Mouse (Mus musculus) left cerebral cortex, postnatal 10 days (tissue): ENCODE data around the gene Ywhab. TPM values are rescaled to one million over a fixed set of nuclear protein-coding genes. Genes with fewer than 3 reads are reported as not detected.

Experiments
- DNase-seq, 2 experiments: peaks; one replicate each; pipeline ENCODE4 v3.0.0; 2021 to 2022; ENCODE audit warnings: low spot score in 2 of 2, mixed read lengths in 1 of 2; ENCODE audit errors: extremely low spot score in 1 of 2
- intact Hi-C: fragments of 180-260 bp; cut with DNase I; formaldehyde crosslinking; loops from one replicate; pipeline ENCODE4 v1.15.1; 2025
- total RNA-seq, 2 experiments: library from RNA; stranded (reverse); gene quantifications; 2 replicates each; pipeline ENCODE4 v1.2.3; 2021

Gene Ywhab
- total RNA-seq, 2 experiments from 2014 or later, result 570 to 572 TPM

DNA sequence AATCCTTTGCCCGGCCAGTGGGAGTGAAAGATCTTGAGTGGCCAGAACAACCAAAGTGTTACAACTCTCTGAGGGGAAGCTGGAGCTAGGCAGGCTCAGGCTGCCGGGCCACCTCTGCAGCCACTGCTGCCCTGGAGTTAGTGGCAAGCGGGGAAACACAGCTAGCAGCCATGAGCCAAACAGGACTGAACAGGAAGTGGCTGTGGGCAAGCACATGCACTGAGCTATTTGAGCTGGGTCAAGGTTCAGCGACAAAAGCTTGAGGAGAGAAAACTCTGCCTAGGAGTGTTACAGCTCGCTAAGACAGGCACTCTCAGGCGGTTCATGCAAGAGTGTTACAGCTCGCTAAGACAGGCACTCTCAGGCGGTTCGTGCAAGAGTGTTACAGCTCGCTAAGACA lies 12.2 kb downstream of the Ywhab start:
- intact Hi-C loops, result no loop called here
- no peak for DNase-seq

DNA sequence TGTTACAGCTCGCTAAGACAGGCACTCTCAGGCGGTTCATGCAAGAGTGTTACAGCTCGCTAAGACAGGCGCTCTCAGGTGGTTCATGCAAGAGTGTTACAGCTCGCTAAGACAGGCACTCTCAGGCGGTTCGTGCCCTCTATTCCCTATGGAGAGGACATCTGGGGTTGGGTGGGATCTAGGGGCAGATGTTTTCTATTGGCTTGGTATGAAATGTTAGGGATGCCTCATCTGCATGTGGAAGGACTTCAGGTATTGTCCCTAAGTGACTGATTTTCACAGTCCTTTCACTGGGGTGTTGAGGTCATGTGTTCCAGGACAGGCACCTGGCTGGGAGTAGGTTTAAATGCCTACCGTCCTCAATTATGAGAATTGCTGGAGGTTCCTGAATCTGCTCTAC lies 12.8 kb downstream of the Ywhab start:
- no peak for DNase-seq
- intact Hi-C loops, result no loop called here

GRCm38 (mm10) chr2:164007987-164008545 lies 13.3 kb downstream of the Ywhab start:
- DNase-seq, result no peak
- intact Hi-C loops, result no loop called here

GRCm38 (mm10) chr2:164009227-164009626 lies 14.5 kb downstream of the Ywhab start:
- intact Hi-C loops, result no loop called here
- DNase-seq, result peak in 1 of 2 experiments; percentile 12

- intact Hi-C loops, result no loop called here
- DNase-seq, result peak in 1 of 2 experiments; percentile 7
Measured at GRCm38 (mm10) chr2:164010496-164010895, 15.7 kb downstream of the Ywhab start.

- DNase-seq, result no peak
- intact Hi-C loops, result no loop called here
Measured at GRCm38 (mm10) chr2:164010944-164011343, 16.2 kb downstream of the Ywhab start.

- no peak for DNase-seq
- intact Hi-C loops, result no loop called here
Measured at GRCm38 (mm10) chr2:164015304-164015703, 20.5 kb downstream of the Ywhab start.

DNA sequence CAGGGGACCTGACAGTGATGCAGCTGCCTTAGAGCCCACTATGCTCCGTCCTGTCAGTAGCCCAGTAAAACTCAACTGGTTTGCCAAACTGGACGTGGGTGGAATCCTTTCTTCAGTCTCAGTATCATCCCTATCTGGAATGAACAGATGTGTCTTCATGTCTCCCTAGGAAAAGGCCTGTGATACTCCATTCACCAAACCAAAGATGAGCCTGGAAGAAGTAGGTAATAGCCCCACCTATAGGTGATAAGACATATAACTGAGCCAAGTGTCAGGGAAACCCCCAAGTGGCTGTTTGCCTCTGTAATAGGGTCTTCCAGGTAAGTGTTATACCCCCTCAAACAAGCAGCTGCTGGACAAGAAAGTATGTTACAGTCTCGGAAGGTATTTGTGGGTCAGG lies 24.1 kb downstream of the Ywhab start:
- intact Hi-C loops, result no loop called here
- DNase-seq, result no peak

DNA sequence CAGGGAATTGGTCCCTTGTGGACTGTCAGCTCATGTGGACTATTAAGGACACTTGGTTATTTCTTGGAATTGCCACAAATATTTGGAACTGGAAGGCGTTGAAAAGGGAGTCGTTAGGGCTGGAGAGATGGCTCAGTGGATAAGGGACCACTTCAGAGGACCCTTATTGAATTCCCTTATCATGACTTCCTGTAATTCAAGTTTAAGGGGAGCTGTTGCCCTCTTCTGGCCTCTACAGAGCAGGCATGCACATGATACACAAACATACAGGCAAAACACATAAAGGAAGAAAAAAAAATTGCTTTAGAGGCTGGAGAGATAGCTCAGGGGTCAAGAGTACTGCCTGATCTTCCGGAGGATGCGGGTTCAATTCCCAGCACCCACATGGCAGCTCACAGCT lies 25.2 kb downstream of the Ywhab start:
- intact Hi-C loops, result no loop called here

GRCm38 (mm10) chr2:164022104-164022503 lies 27.3 kb downstream of the Ywhab start:
- no peak for DNase-seq
- intact Hi-C loops, result no loop called here

More for the DNA sequence above, 25.2 kb downstream of the Ywhab start:
- DNase-seq, result peak in 1 of 2 experiments; percentile 7

DNA sequence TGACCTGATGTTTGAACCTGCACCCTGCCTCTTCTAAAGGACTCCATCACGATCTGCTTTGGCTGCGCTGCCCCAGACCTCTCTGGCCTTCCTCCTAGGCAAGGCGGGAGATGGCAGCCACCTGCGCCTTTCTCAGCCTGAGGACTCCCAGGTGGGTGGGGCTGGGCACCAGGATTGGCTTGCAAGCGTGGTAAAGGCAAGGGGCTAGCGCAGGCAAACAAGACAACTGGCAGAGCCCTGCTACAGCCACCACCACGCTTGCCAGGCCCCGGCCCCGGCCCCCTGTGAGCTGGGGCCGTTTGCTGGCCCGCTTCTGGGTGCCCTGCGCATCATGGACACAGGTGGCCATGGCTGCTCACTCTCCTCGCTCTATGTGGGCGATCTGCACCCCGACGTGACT lies 30.4 kb downstream of the Ywhab start, which contains the start of gene Pabpc1l:
Gene Pabpc1l, plus strand, starts transcription at position 301 of the 400 bp plus-strand sequence.
- no peak for DNase-seq
- intact Hi-C loops, result no loop called here

DNA sequence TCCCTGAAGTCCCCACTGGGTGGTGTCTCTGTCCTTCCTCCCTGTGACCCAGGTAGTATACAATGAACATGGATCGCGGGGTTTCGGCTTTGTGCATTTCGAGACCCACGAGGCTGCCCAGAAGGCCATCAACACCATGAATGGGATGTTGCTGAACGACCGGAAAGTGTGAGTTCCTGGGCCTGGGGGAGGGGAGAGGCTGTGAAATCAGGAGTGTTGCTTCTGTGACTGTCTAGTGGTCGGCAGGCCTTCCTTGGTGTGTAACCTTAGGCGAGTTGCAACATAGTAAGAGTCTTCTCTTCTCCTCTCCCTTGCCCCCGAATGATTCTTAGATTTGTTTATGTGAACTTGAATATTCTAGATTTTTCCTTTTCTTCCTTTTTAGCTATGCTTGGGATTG lies 36.4 kb downstream of the Ywhab start:
- no peak for DNase-seq
- intact Hi-C loops, result no loop called here

DNA sequence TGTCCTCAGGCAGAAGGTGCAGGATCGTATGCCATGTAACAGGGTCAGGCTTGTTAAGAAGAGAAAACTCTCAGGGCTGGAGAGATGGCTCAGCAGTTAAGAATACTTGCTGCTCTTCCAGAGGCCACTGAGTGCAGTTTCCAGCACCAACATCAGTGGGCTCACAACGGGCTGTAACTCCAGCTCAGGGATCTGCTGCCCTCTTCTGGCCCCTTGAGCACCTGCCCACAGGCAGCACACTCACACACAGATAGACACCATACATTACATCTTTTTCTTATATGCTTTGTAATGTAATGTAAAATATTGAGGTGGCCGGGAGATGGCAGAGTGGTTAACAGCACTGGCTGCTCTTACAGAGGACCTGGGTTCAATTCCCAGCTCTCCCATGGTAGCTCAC lies 38.2 kb downstream of the Ywhab start:
- intact Hi-C loops, result no loop called here
- DNase-seq, result no peak

DNA sequence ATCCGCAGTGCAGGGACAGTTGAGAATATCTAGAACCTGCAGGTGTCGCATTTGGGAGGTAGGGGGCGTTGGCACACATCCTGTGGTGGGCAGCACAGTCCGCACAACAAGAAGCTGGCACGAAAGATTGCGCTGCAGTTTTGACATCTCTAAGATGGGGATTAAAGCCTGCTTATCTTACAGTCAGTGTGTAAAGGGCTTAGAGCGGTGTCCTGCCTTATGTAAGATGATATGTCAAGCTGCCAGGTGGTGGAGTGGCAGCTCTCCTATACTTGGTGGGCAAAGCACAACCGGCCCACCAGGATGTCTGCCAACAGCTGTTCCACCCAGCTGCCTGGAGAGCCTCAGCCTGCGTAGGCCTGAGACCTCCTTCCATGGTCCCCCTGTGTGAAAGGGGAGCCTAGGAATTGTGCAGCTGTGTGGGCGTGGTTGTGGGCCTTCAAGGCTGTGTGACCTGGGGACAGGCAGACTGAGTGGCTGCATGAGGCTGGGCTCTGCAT lies 41.8 kb downstream of the Ywhab start:
- intact Hi-C loops, result no loop called here
- no peak for DNase-seq

DNA sequence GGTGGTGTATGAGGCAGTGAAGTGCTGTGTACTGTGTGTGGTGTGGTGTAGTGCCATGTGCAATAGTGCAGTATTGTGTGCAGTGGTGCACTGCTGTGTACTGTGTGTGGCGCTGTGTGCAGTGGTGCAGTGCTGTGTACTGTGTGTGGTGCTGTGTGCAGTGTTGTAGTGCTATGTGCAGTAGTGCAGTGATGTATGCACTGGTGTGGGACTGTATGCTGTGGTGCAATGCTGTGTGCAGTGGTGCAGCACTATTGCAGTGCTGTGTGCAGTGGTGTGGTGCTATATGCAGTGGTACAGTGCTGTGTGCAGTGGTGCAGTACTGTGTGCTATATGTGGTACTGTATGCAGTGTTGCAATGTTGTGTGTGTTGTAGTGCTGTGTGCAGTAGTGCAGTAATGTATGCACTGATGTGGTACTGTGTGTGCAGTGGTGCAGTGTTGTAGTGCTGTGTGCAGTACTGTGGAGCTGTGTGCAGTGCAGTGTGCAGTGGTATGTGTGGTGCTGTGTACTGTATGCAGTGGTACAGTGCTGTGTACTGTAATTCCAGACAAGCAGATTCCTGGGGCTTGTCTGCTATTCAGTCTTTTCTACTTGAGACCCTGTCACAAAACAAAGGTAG lies 43.8 kb downstream of the Ywhab start:
- intact Hi-C loops, result no loop called here
- DNase-seq, result no peak

- intact Hi-C loops, result no loop called here
- no peak for DNase-seq
Measured at GRCm38 (mm10) chr2:164040949-164041348, 46.2 kb downstream of the Ywhab start.

DNA sequence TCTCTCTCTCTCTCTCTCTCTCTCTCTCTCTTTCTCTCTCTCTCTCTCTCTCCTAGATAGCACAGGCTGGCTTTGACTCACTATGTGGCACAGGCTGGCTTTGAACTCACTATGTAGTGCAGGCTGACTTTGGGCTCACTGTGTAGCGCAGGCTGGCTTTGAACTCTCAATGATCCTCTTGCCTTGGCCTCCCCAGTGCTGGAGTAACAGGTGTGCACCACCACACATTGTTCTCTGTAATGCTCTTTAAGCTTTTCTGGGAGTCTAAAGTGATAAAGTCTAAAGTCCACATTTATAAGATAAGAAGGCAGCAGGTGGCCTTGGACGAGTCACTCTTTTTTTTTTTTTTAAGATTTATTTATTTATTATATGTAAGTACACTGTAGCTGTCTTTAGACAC lies 46.8 kb downstream of the Ywhab start:
- intact Hi-C loops, result no loop called here
- no peak for DNase-seq

DNA sequence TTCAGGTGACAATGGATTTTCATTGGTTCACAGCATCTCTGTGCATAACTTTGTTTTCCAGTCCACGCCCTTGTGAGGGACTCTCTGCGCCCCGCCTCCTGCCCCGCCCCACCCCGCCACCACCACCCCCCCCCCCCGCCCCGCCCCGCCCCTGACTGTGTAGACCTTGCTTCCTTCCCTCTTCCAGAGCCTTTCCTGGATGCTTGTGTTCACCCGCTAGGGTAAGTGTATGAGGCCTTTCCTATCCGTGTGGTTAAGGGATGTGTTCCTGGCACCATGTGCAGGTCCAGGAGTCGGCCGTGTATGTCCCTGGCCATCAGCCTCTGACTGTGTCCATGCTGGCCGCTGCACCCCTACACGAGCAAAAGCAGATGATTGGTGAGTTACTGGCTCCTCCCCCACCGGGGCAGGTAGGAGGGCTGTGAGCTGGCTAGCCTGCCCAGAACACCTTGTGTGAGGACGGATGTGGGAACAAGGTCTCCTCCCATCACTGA lies 52.5 kb downstream of the Ywhab start:
- intact Hi-C loops, result no loop called here
- no peak for DNase-seq

DNA sequence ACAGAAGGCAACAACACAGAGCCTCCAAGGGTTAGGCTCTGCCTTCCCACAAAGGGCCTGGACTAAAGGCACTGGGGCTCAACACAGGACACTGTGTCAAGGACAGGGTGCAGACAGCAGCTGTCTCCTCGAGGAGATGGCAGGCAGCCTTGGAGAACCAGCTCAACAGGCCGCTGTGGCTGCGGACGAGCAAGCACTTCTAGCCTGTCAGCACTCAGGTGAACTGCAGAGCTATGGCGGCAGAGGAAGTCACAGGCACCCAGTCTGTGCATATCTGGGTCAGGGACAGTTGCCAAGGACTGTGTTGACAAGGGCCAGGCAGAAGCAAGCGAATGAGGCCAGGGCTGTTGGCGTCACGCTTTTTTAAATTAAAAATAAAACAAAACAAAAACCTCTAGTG lies 59.0 kb downstream of the Ywhab start:
- DNase-seq, result no peak
- intact Hi-C loops, result no loop called here

- intact Hi-C loops, result no loop called here
- DNase-seq, result no peak
Measured at GRCm38 (mm10) chr2:164054671-164055070, 59.9 kb downstream of the Ywhab start.
